Mouse (Mus musculus) small intestine, adult 2 months (tissue): Measurements from ENCODE around the gene Atp2a3. TPM values are rescaled to one million over a fixed set of nuclear protein-coding genes. Genes with fewer than 3 reads are reported as not detected.

ENCODE experiments used
- H3K27ac ChIP-seq: fragments of 200-500 bp; 2 replicates; pipeline ENCODE4 v1.5.1; 2012; ENCODE audit warnings: low read depth, low read length, control low read depth, inconsistent platforms; ENCODE audit not compliant: insufficient read depth
- H3K27me3 ChIP-seq: fragments of 200-500 bp; 2 replicates; pipeline ENCODE4 v1.6.1; 2012; ENCODE audit warnings: mild to moderate bottlenecking, moderate library complexity, low read length, inconsistent platforms; ENCODE audit not compliant: control insufficient read depth, insufficient read depth
- H3K36me3 ChIP-seq: fragments of 200-500 bp; 2 replicates; pipeline ENCODE4 v1.6.1; 2012; ENCODE audit warnings: mild to moderate bottlenecking, low read length, control low read depth, inconsistent platforms; ENCODE audit not compliant: control insufficient read depth, insufficient read depth
- H3K4me1 ChIP-seq: fragments of 200-500 bp; 2 replicates; pipeline ENCODE4 v1.6.1; 2012; ENCODE audit warnings: low read length, inconsistent platforms, mixed read lengths; ENCODE audit not compliant: control insufficient read depth, insufficient read depth, insufficient read length
- H3K4me3 ChIP-seq: fragments of 200-500 bp; 2 replicates; pipeline ENCODE4 v1.5.1; 2012; ENCODE audit warnings: low read depth, mild to moderate bottlenecking, control low read depth, inconsistent platforms, low read length, moderate library complexity
- CTCF ChIP-seq: fragments of 200-500 bp; IDR thresholded peaks from 2 replicates; pipeline ENCODE4 v1.5.1; 2012; ENCODE audit warnings: low read depth, mild to moderate bottlenecking, control low read depth, inconsistent platforms, low read length, moderate library complexity, mixed read lengths; ENCODE audit not compliant: insufficient replicate concordance, insufficient read length; ENCODE audit errors: extremely low read depth
- POLR2A ChIP-seq: fragments of 200-500 bp; IDR thresholded peaks from 2 replicates; pipeline ENCODE4 v1.6.1; 2012; ENCODE audit warnings: low read depth, mild to moderate bottlenecking, control low read depth, inconsistent platforms, low read length, moderate library complexity
- WGBS: fragments of 180-500 bp; shearing (Covaris S2); methylation state at CpG from one replicate; pipeline ENCODE4 v1.1.7; 2018; 5-methylcytosine and 5-hydroxymethylcytosine counted together
- polyA plus RNA-seq: library from polyadenylated mRNA; depleted of rRNA; stranded (reverse); fragments of >200 nt; gene quantifications from 2 replicates; pipeline ENCODE4 v1.2.3, GENCODE M21; 2012

Atp2a3 gene
- polyA plus RNA-seq, 1 experiment: 128 TPM

- TF ChIP-seq POLR2A (no peak), CTCF (no peak)
- peaks cover 38% of the 10 kb centered on the region for H3K4me1 ChIP-seq
- no peaks in the 10 kb centered on the region for H3K36me3 ChIP-seq
- peak overlapping the region; percentile 89 for H3K27ac ChIP-seq
- 21% methylated on average over 22 of the region's 22 CpGs for WGBS
- no peaks in the 10 kb centered on the region for H3K27me3 ChIP-seq
- H3K4me3 ChIP-seq: no peak overlapping the region
Measured at GRCm38 (mm10) chr11:72951137-72952000, 9.6 kb upstream of the Atp2a3 start.

GRCm38 (mm10) chr11:72952226-72952625, 8.7 kb upstream of the Atp2a3 start:
- WGBS: 15% methylated on average over 3 of the region's 3 CpGs
- TF ChIP-seq POLR2A: no peak
- no peak for TF ChIP-seq CTCF
- no peak overlapping the region for H3K4me3 ChIP-seq
- peak overlapping the region; percentile 89 for H3K27ac ChIP-seq
- H3K4me1 ChIP-seq: peaks cover 34% of the 10 kb centered on the region
- H3K27me3 ChIP-seq: no peaks in the 10 kb centered on the region
- no peaks in the 10 kb centered on the region for H3K36me3 ChIP-seq

GRCm38 (mm10) chr11:72952697-72953096, 8.3 kb upstream of the Atp2a3 start:
- no peak overlapping the region for H3K4me3 ChIP-seq
- TF ChIP-seq CTCF: peak; percentile 26; the same call in 1 of the 2 replicates
- TF ChIP-seq POLR2A: no peak
- peak overlapping the region; percentile 89 for H3K27ac ChIP-seq
- WGBS: 30% methylated on average over 6 of the region's 6 CpGs
- H3K36me3 ChIP-seq: no peaks in the 10 kb centered on the region
- H3K4me1 ChIP-seq: peaks cover 34% of the 10 kb centered on the region
- H3K27me3 ChIP-seq: no peaks in the 10 kb centered on the region

- Histone ChIP-seq H3K36me3 (no peaks in the 10 kb centered on the region), H3K4me1 (peaks cover 34% of the 10 kb centered on the region), H3K27ac (peak overlapping the region; percentile 89), H3K4me3 (no peak overlapping the region), H3K27me3 (no peaks in the 10 kb centered on the region)
- 13% methylated on average over 1 of the region's 1 CpGs for WGBS
- TF ChIP-seq CTCF (no peak), POLR2A (no peak)
Measured at GRCm38 (mm10) chr11:72953116-72953439, 7.9 kb upstream of the Atp2a3 start.

- H3K4me3 ChIP-seq: no peak overlapping the region
- 60% methylated on average over 4 of the region's 4 CpGs for WGBS
- no peaks in the 10 kb centered on the region for H3K27me3 ChIP-seq
- H3K27ac ChIP-seq: peak overlapping the region; percentile 89
- peaks cover 34% of the 10 kb centered on the region for H3K4me1 ChIP-seq
- TF ChIP-seq POLR2A (no peak), CTCF (no peak)
- H3K36me3 ChIP-seq: no peaks in the 10 kb centered on the region
Measured at GRCm38 (mm10) chr11:72953440-72954151, 7.4 kb upstream of the Atp2a3 start.

GRCm38 (mm10) chr11:72954216-72954615, 6.8 kb upstream of the Atp2a3 start:
- H3K4me3 ChIP-seq: no peak overlapping the region
- H3K27me3 ChIP-seq: no peaks in the 10 kb centered on the region
- TF ChIP-seq POLR2A: no peak
- TF ChIP-seq CTCF: no peak
- WGBS: 94% methylated on average over 4 of the region's 4 CpGs
- H3K27ac ChIP-seq: peak overlapping the region; percentile 89; the same call in 1 of the 2 replicates
- H3K36me3 ChIP-seq: no peaks in the 10 kb centered on the region
- peaks cover 37% of the 10 kb centered on the region for H3K4me1 ChIP-seq
